Mouse (Mus musculus): ENCODE data around the gene Pgap3.

- TF ChIP-seq POLR2A (IDR thresholded peaks at IDR 0.05; ENCODE audit: borderline replicate concordance, insufficient read depth, low read length) (no peak), CTCF (IDR thresholded peaks at IDR 0.05; ENCODE audit: borderline replicate concordance, insufficient read depth, low read depth, low read length) (no peak)
These were observed 42.7 kb downstream of the Pgap3 start for GRCm38 (mm10) chr11:98357396-98358160.
